Mouse (Mus musculus): ENCODE data around the gene Paqr9. TPM values are rescaled to one million over a fixed set of nuclear protein-coding genes. Genes with fewer than 3 reads are reported as not detected.

The Paqr9 gene
- total and polyA plus RNA-seq, 2 experiments from 2014 or later: 5.9 to 22.3 TPM

GRCm38 (mm10) chr9:95566931-95567330 lies 7.5 kb downstream of the Paqr9 start:
- TF ChIP-seq CTCF (IDR thresholded peaks at IDR 0.05; ENCODE audit: low read depth): no peak
- DNase-seq (ENCODE audit: low spot score) (peak; percentile 45), ATAC-seq (no peak)
- Histone ChIP-seq H3K9ac (replicated peaks; ENCODE audit: low read length) (no peak overlapping the region), H3K4me3 (ENCODE audit: low read length) (no peak overlapping the region), H3K36me3 (ENCODE audit: insufficient read depth, low read length) (no peaks in the 10 kb centered on the region), H3K9me3 (ENCODE audit: low read length) (no peaks in the 10 kb centered on the region), H3K27ac (no peak overlapping the region), H3K4me2 (ENCODE audit: low read depth, low read length) (no peak overlapping the region), H3K4me1 (ENCODE audit: insufficient read depth, low read length) (peaks cover 6% of the 10 kb centered on the region; the same call in 1 of the 2 replicates), H3K27me3 (ENCODE audit: insufficient read depth, low read length) (no peaks in the 10 kb centered on the region)
- 40% methylated on average over 5 of the region's 5 CpGs for WGBS

- no peaks in the 10 kb centered on the region for H3K36me3 ChIP-seq (ENCODE audit: insufficient read depth, low read length)
- DNase-seq (ENCODE audit: low spot score): no peak
- 95% methylated on average over 5 of the region's 5 CpGs for WGBS
- no peaks in the 10 kb centered on the region for H3K27me3 ChIP-seq (ENCODE audit: insufficient read depth, low read length)
- H3K27ac ChIP-seq: no peak overlapping the region
- no peak overlapping the region for H3K9ac ChIP-seq (replicated peaks; ENCODE audit: low read length)
- no peak for ATAC-seq
- H3K4me3 ChIP-seq (ENCODE audit: low read length): no peak overlapping the region
- no peak for TF ChIP-seq CTCF (IDR thresholded peaks at IDR 0.05; ENCODE audit: low read depth)
- no peak overlapping the region for H3K4me2 ChIP-seq (ENCODE audit: low read depth, low read length)
- H3K4me1 ChIP-seq (ENCODE audit: insufficient read depth, low read length): 0 out of 2 replicates have a peak, but pooled peaks cover 4% of the 10 kb centered on the region
- H3K9me3 ChIP-seq (ENCODE audit: low read length): no peaks in the 10 kb centered on the region
Observed at GRCm38 (mm10) chr9:95569249-95569648, 9.8 kb downstream of the Paqr9 start.

- Histone ChIP-seq H3K27me3 (ENCODE audit: insufficient read depth, low read length) (no peaks in the 10 kb centered on the region), H3K9me3 (ENCODE audit: low read length) (no peaks in the 10 kb centered on the region), H3K4me2 (ENCODE audit: low read depth, low read length) (no peak overlapping the region), H3K27ac (no peak overlapping the region), H3K9ac (replicated peaks; ENCODE audit: low read length) (no peak overlapping the region), H3K4me1 (ENCODE audit: insufficient read depth, low read length) (0 out of 2 replicates have a peak, but pooled peaks cover 4% of the 10 kb centered on the region), H3K36me3 (ENCODE audit: insufficient read depth, low read length) (no peaks in the 10 kb centered on the region), H3K4me3 (ENCODE audit: low read length) (no peak overlapping the region)
- no peak for ATAC-seq
- 92% methylated on average over 5 of the region's 5 CpGs for WGBS
- TF ChIP-seq CTCF (IDR thresholded peaks at IDR 0.05; ENCODE audit: low read depth): no peak
- no peak for DNase-seq (ENCODE audit: low spot score)
Observed at GRCm38 (mm10) chr9:95569966-95570365, 10.5 kb downstream of the Paqr9 start.

GRCm38 (mm10) chr9:95570604-95571003 lies 11.1 kb downstream of the Paqr9 start:
- Histone ChIP-seq H3K9me3 (ENCODE audit: low read length) (no peaks in the 10 kb centered on the region), H3K36me3 (ENCODE audit: insufficient read depth, low read length) (no peaks in the 10 kb centered on the region), H3K4me2 (ENCODE audit: low read depth, low read length) (no peak overlapping the region), H3K27me3 (ENCODE audit: insufficient read depth, low read length) (no peaks in the 10 kb centered on the region), H3K9ac (replicated peaks; ENCODE audit: low read length) (no peak overlapping the region), H3K4me1 (ENCODE audit: insufficient read depth, low read length) (0 out of 2 replicates have a peak, but pooled peaks cover 4% of the 10 kb centered on the region), H3K27ac (no peak overlapping the region), H3K4me3 (ENCODE audit: low read length) (no peak overlapping the region)
- ATAC-seq (no peak), DNase-seq (ENCODE audit: low spot score) (no peak)
- 86% methylated on average over 4 of the region's 4 CpGs for WGBS
- TF ChIP-seq CTCF (IDR thresholded peaks at IDR 0.05; ENCODE audit: low read depth): no peak

GRCm38 (mm10) chr9:95571494-95571893 lies 12.0 kb downstream of the Paqr9 start:
- H3K9me3 ChIP-seq (ENCODE audit: low read length): no peaks in the 10 kb centered on the region
- no peak for ATAC-seq
- no peaks in the 10 kb centered on the region for H3K36me3 ChIP-seq (ENCODE audit: insufficient read depth, low read length)
- no peak for DNase-seq (ENCODE audit: low spot score)
- no peak overlapping the region for H3K27ac ChIP-seq
- H3K9ac ChIP-seq (replicated peaks; ENCODE audit: low read length): no peak overlapping the region
- H3K4me2 ChIP-seq (ENCODE audit: low read depth, low read length): no peak overlapping the region
- 0 out of 2 replicates have a peak, but pooled peaks cover 4% of the 10 kb centered on the region for H3K4me1 ChIP-seq (ENCODE audit: insufficient read depth, low read length)
- TF ChIP-seq CTCF (IDR thresholded peaks at IDR 0.05; ENCODE audit: low read depth): no peak
- 69% methylated on average over 4 of the region's 4 CpGs for WGBS
- H3K4me3 ChIP-seq (ENCODE audit: low read length): no peak overlapping the region
- no peaks in the 10 kb centered on the region for H3K27me3 ChIP-seq (ENCODE audit: insufficient read depth, low read length)

GRCm38 (mm10) chr9:95572558-95572957 lies 13.1 kb downstream of the Paqr9 start:
- no peak overlapping the region for H3K9ac ChIP-seq (replicated peaks; ENCODE audit: low read length)
- no peaks in the 10 kb centered on the region for H3K27me3 ChIP-seq (ENCODE audit: insufficient read depth, low read length)
- no peak overlapping the region for H3K4me2 ChIP-seq (ENCODE audit: low read depth, low read length)
- no peaks in the 10 kb centered on the region for H3K4me1 ChIP-seq (ENCODE audit: insufficient read depth, low read length)
- DNase-seq (ENCODE audit: low spot score) (no peak), ATAC-seq (no peak)
- H3K9me3 ChIP-seq (ENCODE audit: low read length): no peaks in the 10 kb centered on the region
- no peaks in the 10 kb centered on the region for H3K36me3 ChIP-seq (ENCODE audit: insufficient read depth, low read length)
- 68% methylated on average over 5 of the region's 5 CpGs for WGBS
- H3K4me3 ChIP-seq (ENCODE audit: low read length): no peak overlapping the region
- no peak for TF ChIP-seq CTCF (IDR thresholded peaks at IDR 0.05; ENCODE audit: low read depth)
- H3K27ac ChIP-seq: no peak overlapping the region

- Histone ChIP-seq H3K27me3 (ENCODE audit: insufficient read depth, low read length) (no peaks in the 10 kb centered on the region), H3K9ac (replicated peaks; ENCODE audit: low read length) (no peak overlapping the region), H3K36me3 (ENCODE audit: insufficient read depth, low read length) (no peaks in the 10 kb centered on the region), H3K27ac (no peak overlapping the region), H3K4me1 (ENCODE audit: insufficient read depth, low read length) (no peaks in the 10 kb centered on the region), H3K4me2 (ENCODE audit: low read depth, low read length) (no peak overlapping the region), H3K9me3 (ENCODE audit: low read length) (no peaks in the 10 kb centered on the region), H3K4me3 (ENCODE audit: low read length) (no peak overlapping the region)
- no peak for ATAC-seq
- no peak for DNase-seq (ENCODE audit: low spot score)
- TF ChIP-seq CTCF (IDR thresholded peaks at IDR 0.05; ENCODE audit: low read depth): no peak
- 85% methylated on average over 4 of the region's 4 CpGs for WGBS
Observed at GRCm38 (mm10) chr9:95574116-95574515, 14.7 kb downstream of the Paqr9 start.

Data from hindbrain, postnatal 0 days (tissue).